Mouse (Mus musculus): ENCODE measurements around the gene Gpc5.

- no peak for TF ChIP-seq CTCF (IDR thresholded peaks at IDR 0.05; ENCODE audit: borderline replicate concordance, insufficient read depth, low read length)
- no peak for TF ChIP-seq POLR2A (IDR thresholded peaks at IDR 0.05; ENCODE audit: low read depth, low read length)
These were observed 190.8 kb downstream of the Gpc5 start for GRCm38 (mm10) chr14:115282782-115283181.

All from embryonic fibroblast, embryonic 13.5 days (primary cell).